Mouse (Mus musculus): ENCODE results near the gene Patz1.

GRCm38 (mm10) chr11:3313294-3313693 lies 24.6 kb downstream of the Patz1 start:
- TF ChIP-seq CTCF (IDR thresholded peaks at IDR 0.05; ENCODE audit: borderline replicate concordance, insufficient read depth, low read depth, low read length), result no peak
- TF ChIP-seq POLR2A (IDR thresholded peaks at IDR 0.05; ENCODE audit: borderline replicate concordance, insufficient read depth, low read length), result no peak

Data from cerebellum, adult 2 months (tissue).